Mouse (Mus musculus): ENCODE measurements at regions not wholly inside any gene's neighbourhood (a gene's known extent, or its start where the extent isn't known, plus 50 kb on each side); places are given as distances from the start of the nearest gene placed in this dataset.
"Not testable (repeated sequence)": the region's sequence is repeated elsewhere in the genome, so short reads cannot be mapped to it uniquely, and the experiment has no call there.

GRCm38 (mm10) chr15:5841369-5842149, 458.0 kb upstream of the Dab2 start:
- not testable (repeated sequence) for H3K4me3 ChIP-seq; H3K27me3 ChIP-seq; H3K36me3 ChIP-seq; H3K27ac ChIP-seq; H3K9ac ChIP-seq; H3K9me3 ChIP-seq (replicated peaks); H3K4me2 ChIP-seq (replicated peaks); H3K4me1 ChIP-seq; ATAC-seq (ENCODE audit: low FRiP score)
- 94% methylated on average over 15 of the region's 15 CpGs for WGBS

- no peak for ATAC-seq (ENCODE audit: low FRiP score)
Measured at GRCm38 (mm10) chr15:5846571-5846970, 453.0 kb upstream of the Dab2 start.

GRCm38 (mm10) chr15:5847413-5848100, 452.0 kb upstream of the Dab2 start:
- no peaks in the 10 kb centered on the region for H3K4me1 ChIP-seq
- no peaks in the 10 kb centered on the region for H3K9me3 ChIP-seq (replicated peaks)
- H3K27ac ChIP-seq: no peak overlapping the region
- H3K4me3 ChIP-seq: no peak overlapping the region
- 44% methylated on average over 3 of the region's 3 CpGs for WGBS
- H3K27me3 ChIP-seq: no peaks in the 10 kb centered on the region
- H3K4me2 ChIP-seq (replicated peaks): no peak overlapping the region
- no peak overlapping the region for H3K9ac ChIP-seq
- 0 out of 2 replicates have a peak, but pooled peaks have one; percentile 48 for ATAC-seq (ENCODE audit: low FRiP score)
- H3K36me3 ChIP-seq: no peaks in the 10 kb centered on the region

More at GRCm38 (mm10) chr15:5846571-5846970, 453.0 kb upstream of the Dab2 start:
- H3K4me3 ChIP-seq: no peak overlapping the region
- no peak overlapping the region for H3K27ac ChIP-seq
- no peak overlapping the region for H3K4me2 ChIP-seq (replicated peaks)
- no peaks in the 10 kb centered on the region for H3K27me3 ChIP-seq
- no peaks in the 10 kb centered on the region for H3K9me3 ChIP-seq (replicated peaks)
- no peaks in the 10 kb centered on the region for H3K36me3 ChIP-seq
- 93% methylated on average over 5 of the region's 5 CpGs for WGBS
- H3K9ac ChIP-seq: no peak overlapping the region
- no peaks in the 10 kb centered on the region for H3K4me1 ChIP-seq

GRCm38 (mm10) chr15:5852523-5852922, 447.1 kb upstream of the Dab2 start:
- ATAC-seq (ENCODE audit: low FRiP score): no peak
- no peak overlapping the region for H3K4me3 ChIP-seq

GRCm38 (mm10) chr15:5869289-5869688, 430.3 kb upstream of the Dab2 start:
- no peaks in the 10 kb centered on the region for H3K9me3 ChIP-seq (replicated peaks)
- H3K4me2 ChIP-seq (replicated peaks): no peak overlapping the region
- 71% methylated on average over 12 of the region's 12 CpGs for WGBS
- ATAC-seq (ENCODE audit: low FRiP score): no peak
- no peak overlapping the region for H3K27ac ChIP-seq
- H3K4me3 ChIP-seq: no peak overlapping the region
- H3K36me3 ChIP-seq: no peaks in the 10 kb centered on the region
- H3K27me3 ChIP-seq: no peaks in the 10 kb centered on the region
- no peak overlapping the region for H3K9ac ChIP-seq
- H3K4me1 ChIP-seq: no peaks in the 10 kb centered on the region

More at GRCm38 (mm10) chr15:5852523-5852922, 447.1 kb upstream of the Dab2 start:
- Histone ChIP-seq H3K36me3 (no peaks in the 10 kb centered on the region), H3K9ac (no peak overlapping the region), H3K9me3 (replicated peaks) (no peaks in the 10 kb centered on the region), H3K4me2 (replicated peaks) (no peak overlapping the region), H3K27ac (no peak overlapping the region), H3K4me1 (no peaks in the 10 kb centered on the region), H3K27me3 (no peaks in the 10 kb centered on the region)
- WGBS: 75% methylated on average over 3 of the region's 3 CpGs

- H3K9ac ChIP-seq: no peak overlapping the region
- no peaks in the 10 kb centered on the region for H3K9me3 ChIP-seq (replicated peaks)
- no peak overlapping the region for H3K4me3 ChIP-seq
- no peaks in the 10 kb centered on the region for H3K36me3 ChIP-seq
- H3K27me3 ChIP-seq: no peaks in the 10 kb centered on the region
- no peaks in the 10 kb centered on the region for H3K4me1 ChIP-seq
- no peak overlapping the region for H3K27ac ChIP-seq
- no peak overlapping the region for H3K4me2 ChIP-seq (replicated peaks)
- ATAC-seq (ENCODE audit: low FRiP score): no peak
- WGBS: 79% methylated on average over 2 of the region's 2 CpGs
Measured at GRCm38 (mm10) chr15:5869866-5870265, 429.7 kb upstream of the Dab2 start.

GRCm38 (mm10) chr15:5872042-5872441, 427.5 kb upstream of the Dab2 start:
- no peaks in the 10 kb centered on the region for H3K9me3 ChIP-seq (replicated peaks)
- H3K4me2 ChIP-seq (replicated peaks): no peak overlapping the region
- no peak overlapping the region for H3K27ac ChIP-seq
- 90% methylated on average over 3 of the region's 3 CpGs for WGBS
- H3K9ac ChIP-seq: no peak overlapping the region
- H3K36me3 ChIP-seq: no peaks in the 10 kb centered on the region
- no peaks in the 10 kb centered on the region for H3K4me1 ChIP-seq
- no peaks in the 10 kb centered on the region for H3K27me3 ChIP-seq
- ATAC-seq (ENCODE audit: low FRiP score): no peak
- H3K4me3 ChIP-seq: no peak overlapping the region

GRCm38 (mm10) chr15:5877749-5878148, 421.8 kb upstream of the Dab2 start:
- no peak overlapping the region for H3K4me3 ChIP-seq
- H3K27ac ChIP-seq: no peak overlapping the region
- no peaks in the 10 kb centered on the region for H3K27me3 ChIP-seq
- no peaks in the 10 kb centered on the region for H3K9me3 ChIP-seq (replicated peaks)
- no peaks in the 10 kb centered on the region for H3K36me3 ChIP-seq
- ATAC-seq (ENCODE audit: low FRiP score): no peak
- H3K4me1 ChIP-seq: no peaks in the 10 kb centered on the region
- WGBS: 90% methylated on average over 5 of the region's 5 CpGs
- H3K4me2 ChIP-seq (replicated peaks): no peak overlapping the region
- H3K9ac ChIP-seq: no peak overlapping the region

- ATAC-seq (ENCODE audit: low FRiP score): no peak
- Histone ChIP-seq H3K4me3 (no peak overlapping the region), H3K9ac (no peak overlapping the region), H3K9me3 (replicated peaks) (no peaks in the 10 kb centered on the region), H3K4me1 (no peaks in the 10 kb centered on the region), H3K27me3 (no peaks in the 10 kb centered on the region), H3K27ac (no peak overlapping the region), H3K4me2 (replicated peaks) (no peak overlapping the region), H3K36me3 (no peaks in the 10 kb centered on the region)
- WGBS: 88% methylated on average over 3 of the region's 3 CpGs
Measured at GRCm38 (mm10) chr15:5891188-5891587, 408.4 kb upstream of the Dab2 start.

GRCm38 (mm10) chr15:5892034-5892433, 407.6 kb upstream of the Dab2 start:
- 84% methylated on average over 3 of the region's 3 CpGs for WGBS
- Histone ChIP-seq H3K4me3 (no peak overlapping the region), H3K9me3 (replicated peaks) (no peaks in the 10 kb centered on the region), H3K27me3 (no peaks in the 10 kb centered on the region), H3K4me1 (no peaks in the 10 kb centered on the region), H3K9ac (no peak overlapping the region), H3K27ac (no peak overlapping the region), H3K36me3 (no peaks in the 10 kb centered on the region), H3K4me2 (replicated peaks) (no peak overlapping the region)
- no peak for ATAC-seq (ENCODE audit: low FRiP score)

- WGBS: 85% methylated on average over 5 of the region's 5 CpGs
- ATAC-seq (ENCODE audit: low FRiP score); H3K9me3 ChIP-seq (replicated peaks); H3K4me2 ChIP-seq (replicated peaks); H3K36me3 ChIP-seq; H3K27ac ChIP-seq; H3K27me3 ChIP-seq; H3K9ac ChIP-seq; H3K4me3 ChIP-seq; H3K4me1 ChIP-seq: not testable (repeated sequence)
Measured at GRCm38 (mm10) chr15:5895688-5896470, 403.7 kb upstream of the Dab2 start.

GRCm38 (mm10) chr15:5915261-5915660, 384.3 kb upstream of the Dab2 start:
- Histone ChIP-seq H3K4me2 (replicated peaks) (no peak overlapping the region), H3K4me3 (no peak overlapping the region), H3K27me3 (no peaks in the 10 kb centered on the region), H3K9me3 (replicated peaks) (no peaks in the 10 kb centered on the region), H3K36me3 (no peaks in the 10 kb centered on the region), H3K9ac (no peak overlapping the region), H3K4me1 (no peaks in the 10 kb centered on the region), H3K27ac (no peak overlapping the region)
- ATAC-seq (ENCODE audit: low FRiP score): no peak
- 28% methylated on average over 2 of the region's 2 CpGs for WGBS

All from hindbrain, embryonic 12.5 days (tissue).